Mouse (Mus musculus): ENCODE measurements around the gene Lrrfip1.

The Lrrfip1 gene

GRCm38 (mm10) chr1:91085686-91086085, 87.1 kb downstream of the Lrrfip1 start:
- no peak for DNase-seq (ENCODE audit: low read depth, low spot score)

DNA sequence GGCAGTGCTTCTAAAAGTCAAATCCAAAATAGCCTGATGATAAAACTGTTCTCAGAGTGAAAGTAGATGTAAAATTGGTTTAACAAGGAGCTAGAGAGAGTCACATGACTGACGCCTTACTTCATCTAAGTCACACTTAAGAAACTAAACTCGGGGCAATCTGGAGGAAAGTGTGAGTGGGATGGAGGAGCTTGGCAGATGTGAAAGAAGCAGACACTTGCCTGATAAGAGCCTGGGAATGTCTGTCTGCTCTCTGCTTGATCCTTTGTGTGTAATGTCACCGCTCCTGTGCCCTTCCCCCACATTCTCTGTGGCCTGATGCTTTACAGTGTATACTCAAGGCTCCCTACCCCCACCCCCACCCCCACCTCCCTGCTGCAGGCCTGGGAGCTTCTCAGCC, 87.8 kb downstream of the Lrrfip1 start:
- no peak for DNase-seq (ENCODE audit: low read depth, low spot score)

DNA sequence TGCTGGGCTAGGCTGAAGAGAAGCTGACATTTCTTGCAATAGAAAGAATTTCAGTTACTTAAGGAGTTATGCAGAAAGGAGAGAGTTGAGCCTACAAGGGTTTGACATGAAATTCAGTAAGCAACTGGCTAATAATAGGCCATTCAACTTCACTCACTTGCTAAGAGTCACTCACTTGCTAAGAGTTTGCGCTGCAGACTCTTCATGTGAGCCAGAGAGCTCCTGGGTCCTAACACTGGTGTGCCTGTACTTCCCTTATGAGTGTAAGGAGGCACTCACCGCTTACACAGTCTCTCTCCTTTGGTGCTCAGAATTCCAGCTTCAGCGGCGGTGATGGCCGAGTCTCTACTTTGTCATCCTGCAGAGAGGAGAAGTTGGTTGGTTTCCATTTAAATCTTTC, 88.2 kb downstream of the Lrrfip1 start:
- no peak for DNase-seq (ENCODE audit: low read depth, low spot score)

- DNase-seq (ENCODE audit: low read depth, low spot score), result no peak
Observed at GRCm38 (mm10) chr1:91088027-91088426, 89.5 kb downstream of the Lrrfip1 start.

GRCm38 (mm10) chr1:91088941-91089340, 90.4 kb downstream of the Lrrfip1 start:
- no peak for DNase-seq (ENCODE audit: low read depth, low spot score)

- DNase-seq (ENCODE audit: low read depth, low spot score), result no peak
Observed at GRCm38 (mm10) chr1:91090456-91090855, 91.9 kb downstream of the Lrrfip1 start.

DNA sequence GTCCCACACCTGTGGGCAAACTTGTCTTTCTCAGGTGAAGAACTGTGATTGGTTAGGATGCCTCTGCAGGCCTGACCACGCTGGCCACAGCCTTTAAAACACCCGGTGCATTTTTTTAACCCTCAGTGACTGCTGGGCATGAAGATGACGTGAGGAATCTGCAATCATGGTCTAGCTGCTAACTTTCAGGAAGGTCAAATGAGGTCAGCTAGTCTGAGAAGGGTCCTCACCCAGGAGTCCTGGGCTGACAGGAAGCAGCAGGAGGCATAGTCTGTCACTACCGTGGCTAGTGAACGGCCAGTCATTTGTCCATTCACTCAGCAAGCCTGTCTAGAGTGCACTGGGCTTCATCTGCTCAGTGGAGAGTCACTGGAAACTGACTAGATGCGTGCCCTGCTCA, 93.9 kb downstream of the Lrrfip1 start:
- no peak for DNase-seq (ENCODE audit: low read depth, low spot score)

DNA sequence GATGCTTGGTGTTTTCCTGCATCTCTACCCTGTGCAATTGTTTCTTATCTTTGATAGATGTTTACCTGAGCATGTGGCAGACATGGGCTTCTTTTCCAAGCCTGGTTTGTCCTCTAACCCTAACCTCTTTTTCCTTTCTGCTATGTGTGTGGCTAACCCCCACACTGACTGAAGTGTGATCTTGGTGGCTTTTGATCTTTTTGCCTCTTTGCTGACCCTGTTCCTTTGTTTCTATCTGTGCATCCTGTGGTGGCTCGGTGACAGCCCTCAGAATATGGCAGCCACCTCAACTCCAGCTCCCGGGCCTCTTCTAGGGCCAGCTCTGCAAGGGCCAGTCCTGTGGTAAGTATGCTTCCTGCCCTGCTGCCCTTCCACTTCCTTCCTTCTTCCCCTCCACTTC, 94.8 kb downstream of the Lrrfip1 start:
- DNase-seq (ENCODE audit: low read depth, low spot score), result no peak

DNA sequence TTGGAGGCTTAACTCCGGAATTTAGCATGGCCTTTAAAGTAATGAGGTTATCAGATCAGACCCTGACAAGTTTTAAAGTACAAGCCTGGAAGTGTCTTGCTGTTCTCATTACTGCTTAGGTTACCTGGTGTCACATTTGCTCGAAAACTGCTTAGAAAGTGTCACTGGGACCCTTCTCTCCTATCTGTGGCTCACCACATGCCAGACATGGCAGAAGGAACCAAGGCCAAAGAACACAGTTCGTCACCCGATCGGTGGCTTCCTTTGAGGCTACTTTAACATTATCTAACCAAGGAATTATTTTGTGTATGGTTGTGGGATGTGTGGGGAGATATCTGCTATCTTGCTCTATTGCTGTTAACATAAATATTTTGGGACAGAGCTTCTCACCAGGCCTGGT, 95.5 kb downstream of the Lrrfip1 start:
- DNase-seq (ENCODE audit: low read depth, low spot score), result no peak

- DNase-seq (ENCODE audit: low read depth, low spot score), result no peak
Observed at GRCm38 (mm10) chr1:91095258-91095657, 96.7 kb downstream of the Lrrfip1 start.

DNA sequence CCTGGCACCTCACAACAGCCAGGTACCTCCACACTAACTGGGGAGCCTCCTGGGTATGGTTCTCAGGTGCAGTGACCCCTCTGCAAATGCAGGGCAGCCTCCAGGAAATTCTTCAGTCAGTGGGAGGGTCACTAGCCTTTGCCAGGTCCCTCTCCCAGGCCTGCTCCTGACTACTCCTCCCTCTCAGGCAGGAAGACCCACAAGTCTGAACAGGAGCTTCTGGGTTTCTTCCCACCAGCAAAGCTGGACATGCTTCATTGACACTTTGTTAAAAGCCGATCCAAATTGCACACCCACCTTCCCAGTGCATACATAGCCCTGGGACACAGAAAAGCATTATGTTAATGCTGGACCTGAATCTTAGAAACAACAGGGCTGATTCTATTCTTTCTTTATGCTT, 97.3 kb downstream of the Lrrfip1 start:
- no peak for DNase-seq (ENCODE audit: low read depth, low spot score)

DNA sequence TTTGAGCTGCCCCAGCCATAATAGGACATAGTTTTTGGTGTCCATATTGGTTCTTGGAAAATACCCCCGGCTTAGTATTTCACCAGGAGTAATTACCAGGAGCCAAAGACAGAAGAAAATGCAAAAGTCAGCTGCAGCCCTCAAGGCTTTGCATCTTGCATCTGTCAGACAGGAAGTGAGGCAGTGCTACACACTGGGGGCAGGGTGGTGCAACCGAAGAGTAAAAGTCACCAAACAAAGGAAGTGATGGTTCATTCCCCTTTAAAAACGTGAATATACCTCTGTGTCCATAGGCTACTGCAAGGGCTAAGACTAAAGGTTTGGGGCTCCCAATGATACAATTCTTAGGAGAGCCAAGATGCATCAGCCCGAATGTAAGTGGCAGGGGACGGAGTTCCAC, 98.0 kb downstream of the Lrrfip1 start:
- no peak for DNase-seq (ENCODE audit: low read depth, low spot score)

- no peak for DNase-seq (ENCODE audit: low read depth, low spot score)
Observed at GRCm38 (mm10) chr1:91097283-91097834, 98.8 kb downstream of the Lrrfip1 start.

DNA sequence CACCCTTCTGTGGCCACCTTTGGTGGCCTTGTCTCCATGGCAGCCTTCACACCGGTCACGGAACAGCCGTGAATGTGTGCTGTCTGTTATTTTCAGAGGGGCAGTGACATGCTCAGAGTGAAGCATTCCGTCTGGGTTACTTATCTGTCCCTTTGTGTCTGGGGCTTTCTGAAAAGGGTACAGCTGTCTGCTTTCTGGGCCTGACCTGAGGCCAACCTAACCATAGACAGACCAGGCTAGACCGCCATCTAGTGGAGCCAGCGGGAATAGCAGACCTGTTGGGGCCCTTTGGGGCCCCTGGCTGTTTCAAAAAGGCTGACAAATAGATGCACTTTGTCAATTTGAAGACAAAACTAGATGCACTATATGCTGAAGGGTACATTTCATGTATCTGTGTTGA, 100.3 kb downstream of the Lrrfip1 start:
- no peak for DNase-seq (ENCODE audit: low read depth, low spot score)

DNA sequence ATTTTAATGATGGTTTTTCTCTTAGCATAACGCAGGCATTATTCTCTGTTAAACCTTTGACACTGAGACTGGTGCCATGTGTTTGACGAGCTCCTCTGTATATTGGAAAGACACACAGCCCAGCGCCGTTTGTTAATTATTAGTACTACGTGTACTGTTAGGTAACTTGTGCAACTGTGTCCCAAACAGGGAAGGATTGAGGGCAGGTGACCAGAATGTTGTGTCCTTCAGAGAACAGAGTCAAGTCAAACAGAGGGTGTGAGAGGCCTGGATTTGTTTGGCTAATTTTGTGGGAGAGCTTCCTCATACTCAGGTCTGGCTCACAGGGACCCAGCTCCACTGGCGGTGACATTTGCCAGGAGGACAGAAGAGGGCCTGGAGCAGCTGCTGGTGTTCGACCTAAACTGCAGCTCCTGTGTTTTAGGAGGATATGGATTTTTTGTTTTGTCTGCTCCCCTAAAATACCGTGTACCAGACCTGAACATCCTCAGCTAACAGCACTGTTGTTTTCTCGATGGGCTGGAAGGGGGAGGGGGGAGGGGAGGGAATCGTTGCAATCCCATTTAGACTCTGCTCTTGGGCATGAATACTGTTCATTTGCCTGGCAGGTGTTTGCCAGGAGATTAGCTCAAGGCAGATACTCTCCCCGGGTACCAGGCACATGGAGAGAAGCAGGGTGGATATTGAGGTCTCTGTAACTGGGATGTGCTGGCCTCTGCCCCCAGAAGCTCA, 103.3 kb downstream of the Lrrfip1 start:
- no peak for DNase-seq (ENCODE audit: low read depth, low spot score)

DNA sequence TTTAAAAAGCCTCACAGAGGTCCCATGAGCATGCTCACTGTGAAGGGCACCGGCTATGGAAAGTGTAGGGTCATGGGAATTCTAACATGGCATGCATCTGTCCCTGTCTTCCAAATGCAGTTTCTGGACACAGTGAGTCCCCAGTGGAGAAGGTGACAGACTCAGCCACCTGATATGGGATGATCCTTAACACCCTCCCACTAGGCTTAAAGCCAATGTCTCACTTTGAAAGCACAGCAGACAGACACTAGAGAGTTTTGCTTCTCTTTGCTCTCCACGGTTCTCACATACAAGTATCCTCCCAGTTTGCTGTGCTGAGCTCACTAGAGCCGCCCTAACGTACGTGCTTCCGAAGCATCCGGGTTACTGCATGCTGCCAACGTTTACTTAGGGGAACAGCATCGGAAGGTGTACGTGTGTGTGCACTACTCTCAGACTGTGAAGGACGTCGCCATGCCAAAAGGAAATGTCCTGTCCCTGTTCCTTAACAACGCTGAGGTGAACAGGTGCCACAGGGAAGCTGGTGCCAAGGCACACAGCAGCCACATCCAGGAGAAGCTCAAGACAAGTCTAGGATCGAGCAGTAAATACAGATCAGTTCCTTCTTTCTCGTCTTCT, 104.9 kb downstream of the Lrrfip1 start:
- no peak for DNase-seq (ENCODE audit: low read depth, low spot score)

- DNase-seq (ENCODE audit: low read depth, low spot score), result no peak
Observed at GRCm38 (mm10) chr1:91107548-91107947, 109.0 kb downstream of the Lrrfip1 start.

DNA sequence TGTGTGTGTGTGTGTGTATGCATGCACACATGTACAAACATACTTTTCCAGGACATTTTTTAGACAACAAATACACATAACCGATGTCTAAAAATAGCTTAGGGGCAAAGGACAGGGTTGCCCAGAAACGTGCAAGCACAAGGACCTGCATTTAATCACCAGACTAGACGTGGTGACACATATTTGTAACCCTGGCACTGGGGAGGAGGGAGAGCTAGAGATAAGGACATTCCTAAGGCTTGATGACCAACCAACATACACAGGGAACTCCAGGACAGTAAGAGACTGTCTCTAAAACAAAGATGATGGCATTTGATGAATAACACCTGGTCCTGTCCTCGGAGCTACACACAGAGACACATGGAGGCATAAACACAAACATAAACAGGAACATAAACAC, 110.8 kb downstream of the Lrrfip1 start:
- no peak for DNase-seq (ENCODE audit: low read depth, low spot score)

GRCm38 (mm10) chr1:91112171-91112570, 113.6 kb downstream of the Lrrfip1 start:
- no peak for DNase-seq (ENCODE audit: low read depth, low spot score)

DNA sequence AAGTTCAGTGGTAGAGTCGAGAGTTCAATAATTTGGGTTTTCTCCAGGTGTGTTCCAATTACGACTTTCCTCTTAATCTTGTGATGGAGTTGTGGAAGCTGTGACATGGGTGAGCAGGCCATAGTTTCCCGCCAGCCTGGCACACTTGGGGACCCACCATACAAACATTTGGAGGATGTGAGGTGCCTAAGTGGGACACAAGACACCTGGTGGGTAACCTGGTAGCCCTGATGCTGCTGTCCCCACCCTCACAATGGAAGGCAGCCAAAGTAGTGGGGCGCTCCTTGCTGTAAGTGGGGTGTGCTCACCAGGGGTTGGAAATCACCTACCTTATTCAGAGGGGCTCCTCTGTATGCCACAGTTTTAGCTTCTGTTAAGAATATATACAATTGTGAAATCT, 114.1 kb downstream of the Lrrfip1 start:
- DNase-seq (ENCODE audit: low read depth, low spot score), result no peak

DNA sequence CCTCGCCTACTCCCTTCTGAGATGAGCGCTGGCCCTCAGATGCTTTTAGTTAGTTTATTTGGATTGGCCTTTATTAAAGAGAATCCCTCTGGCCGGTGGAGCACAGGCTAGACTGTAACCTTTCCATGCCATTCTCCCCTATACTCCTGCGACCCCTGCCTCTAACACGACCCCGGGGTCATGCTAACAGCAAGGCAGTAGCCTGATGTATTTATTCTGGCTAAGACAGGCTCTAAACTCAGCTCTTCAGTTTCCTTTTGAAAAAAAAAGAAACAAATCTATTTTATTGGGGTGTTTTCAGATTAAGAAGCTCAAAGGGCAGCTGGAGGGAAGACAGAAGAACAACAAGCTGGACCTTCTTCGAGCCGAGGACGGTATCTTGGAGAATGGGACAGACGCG, 123.6 kb downstream of the Lrrfip1 start:
- DNase-seq (ENCODE audit: low read depth, low spot score), result no peak

GRCm38 (mm10) chr1:91123004-91123403, 124.5 kb downstream of the Lrrfip1 start:
- no peak for DNase-seq (ENCODE audit: low read depth, low spot score)

- no peak for DNase-seq (ENCODE audit: low read depth, low spot score)
Observed at GRCm38 (mm10) chr1:91123466-91123865, 124.9 kb downstream of the Lrrfip1 start.
